Mouse (Mus musculus): ENCODE measurements around the gene Ubn1.

- TF ChIP-seq POLR2A (IDR thresholded peaks at IDR 0.05; ENCODE audit: low read depth, low read length) (no peak), CTCF (IDR thresholded peaks at IDR 0.05; ENCODE audit: extremely low read depth, insufficient read depth, insufficient read length, insufficient replicate concordance) (no peak)
Measured at GRCm38 (mm10) chr16:5058114-5058513, 8.3 kb downstream of the Ubn1 start.
